Mouse (Mus musculus) myocyte (in vitro differentiated cells): ENCODE measurements around the gene Ccdc82. TPM values are rescaled to one million over a fixed set of nuclear protein-coding genes. Genes with fewer than 3 reads are reported as not detected.

Experiments
- H3K27me3 ChIP-seq: one replicate; pipeline ENCODE4 v1.6.1; 2011; ENCODE audit not compliant: control insufficient read depth, insufficient read depth, insufficient read length
- H3K36me3 ChIP-seq: one replicate; pipeline ENCODE4 v1.6.1; 2011; ENCODE audit not compliant: control insufficient read depth, insufficient read depth
- H3K4me2 ChIP-seq: one replicate; pipeline ENCODE4 v1.6.1; 2011; ENCODE audit warnings: low read depth, control low read depth
- H3K4me3 ChIP-seq: one replicate; pipeline ENCODE4 v1.5.1; 2011; ENCODE audit warnings: mild to moderate bottlenecking, control low read depth, moderate library complexity
- H3K79me2 ChIP-seq: one replicate; pipeline ENCODE4 v1.6.1; 2011; ENCODE audit not compliant: control insufficient read depth, insufficient read depth
- H3ac ChIP-seq: one replicate; pipeline ENCODE4 v1.6.1; 2011; ENCODE audit not compliant: control insufficient read depth, insufficient read length
- CEBPB ChIP-seq: IDR thresholded peaks from 2 replicates; pipeline ENCODE4 v1.6.1; 2011; ENCODE audit warnings: mild to moderate bottlenecking, moderate library complexity; ENCODE audit not compliant: poor library complexity, insufficient read depth, severe bottlenecking
- E2F4 ChIP-seq: IDR thresholded peaks from one replicate; pipeline ENCODE4 v1.6.1; 2011; ENCODE audit warnings: mild to moderate bottlenecking, control low read depth, moderate library complexity; ENCODE audit not compliant: insufficient read depth
- MAX ChIP-seq: IDR thresholded peaks from one replicate; pipeline ENCODE4 v1.6.1; 2011; ENCODE audit warnings: low read depth, mild to moderate bottlenecking, control low read depth
- MYOD1 ChIP-seq, 3 experiments: IDR thresholded peaks; one replicate each; pipeline ENCODE4 v1.6.1; 2011; ENCODE audit warnings: control low read depth in 2 of 3, low read depth in 2 of 3, mild to moderate bottlenecking in 2 of 3, moderate library complexity in 1 of 3; ENCODE audit not compliant: insufficient read length in 2 of 3, control insufficient read depth in 1 of 3
- MYOG ChIP-seq, 3 experiments: IDR thresholded peaks; one replicate each; pipeline ENCODE4 v1.6.1; 2011; ENCODE audit warnings: control low read depth in 2 of 3, low read depth in 2 of 3, mild to moderate bottlenecking in 2 of 3; ENCODE audit not compliant: insufficient read length in 2 of 3, control insufficient read depth in 1 of 3, insufficient read depth in 1 of 3
- POLR2A ChIP-seq: IDR thresholded peaks from one replicate; pipeline ENCODE4 v1.6.1; 2011; ENCODE audit warnings: low read depth, mild to moderate bottlenecking, control low read depth, moderate library complexity; ENCODE audit not compliant: insufficient read length
- POLR2AphosphoS2 ChIP-seq: IDR thresholded peaks from one replicate; pipeline ENCODE4 v1.6.1; 2011; ENCODE audit warnings: low read depth, control low read depth; ENCODE audit not compliant: insufficient read length
- REST ChIP-seq: IDR thresholded peaks from one replicate; pipeline ENCODE4 v1.6.1; 2011; ENCODE audit warnings: mild to moderate bottlenecking, control low read depth, moderate library complexity; ENCODE audit not compliant: insufficient read depth, insufficient read length
- SRF ChIP-seq: IDR thresholded peaks from one replicate; pipeline ENCODE4 v1.6.1; 2011; ENCODE audit warnings: low read depth; ENCODE audit not compliant: control insufficient read depth, insufficient read length
- TCF12 ChIP-seq: IDR thresholded peaks from one replicate; pipeline ENCODE4 v1.6.1; 2011; ENCODE audit warnings: mild to moderate bottlenecking, control low read depth; ENCODE audit not compliant: poor library complexity, insufficient read depth, severe bottlenecking
- TCF3 ChIP-seq: IDR thresholded peaks from one replicate; pipeline ENCODE4 v1.6.1; 2011; ENCODE audit warnings: low read depth, control low read depth; ENCODE audit not compliant: insufficient read length
- USF1 ChIP-seq: IDR thresholded peaks from one replicate; pipeline ENCODE4 v1.6.1; 2011; ENCODE audit warnings: low read depth, mild to moderate bottlenecking, control low read depth, moderate library complexity
- polyA plus RNA-seq: library from polyadenylated mRNA; unstranded; fragments of >200 nt; fragmentation: generic; extraction: Trizol; gene quantifications from one replicate; pipeline ENCODE4 v1.2.1, GENCODE M21; 2012; ENCODE audit warnings: missing spikeins

Ccdc82 gene
- polyA plus RNA-seq, 1 experiment, result 2.1 TPM

- no peak for TF ChIP-seq TCF12
- TF ChIP-seq CEBPB, result no peak
- no peak for TF ChIP-seq MAX
- TF ChIP-seq POLR2AphosphoS2, result no peak
- TF ChIP-seq SRF, result no peak
- no peak for TF ChIP-seq POLR2A
- TF ChIP-seq TCF3, result no peak
- TF ChIP-seq USF1, result no peak
- TF ChIP-seq MYOD1 (IDR thresholded peaks at IDR 0.05; ENCODE audit: control insufficient read depth in 1 of 3, insufficient read length in 2 of 3, low read depth in 2 of 3), result no peak
- Histone ChIP-seq H3K79me2 (no peaks in the 10 kb centered on the region), H3K27me3 (no peaks in the 10 kb centered on the region), H3K4me3 (no peak overlapping the region), H3K36me3 (no peaks in the 10 kb centered on the region), H3K4me2 (no peak overlapping the region), H3ac (no peak overlapping the region)
Measured at GRCm38 (mm10) chr9:13315393-13315792, 68.6 kb downstream of the Ccdc82 start.

GRCm38 (mm10) chr9:13319566-13319965, 72.8 kb downstream of the Ccdc82 start:
- TF ChIP-seq USF1 (no peak), MYOD1 (IDR thresholded peaks at IDR 0.05; ENCODE audit: control insufficient read depth in 1 of 3, insufficient read length in 2 of 3, low read depth in 2 of 3) (no peak), MYOG (IDR thresholded peaks at IDR 0.05; ENCODE audit: control insufficient read depth in 1 of 3, insufficient read depth in 1 of 3, insufficient read length in 2 of 3, low read depth in 2 of 3) (no peak), SRF (no peak), TCF3 (no peak), CEBPB (no peak), MAX (no peak), REST (no peak), POLR2A (no peak), POLR2AphosphoS2 (no peak), E2F4 (no peak), TCF12 (no peak)
- Histone ChIP-seq H3K27me3 (no peaks in the 10 kb centered on the region), H3K36me3 (no peaks in the 10 kb centered on the region), H3ac (no peak overlapping the region), H3K79me2 (no peaks in the 10 kb centered on the region), H3K4me2 (no peak overlapping the region), H3K4me3 (no peak overlapping the region)

- H3K4me2 ChIP-seq, result no peak overlapping the region
- H3K79me2 ChIP-seq, result no peaks in the 10 kb centered on the region
- H3K4me3 ChIP-seq, result no peak overlapping the region
- no peaks in the 10 kb centered on the region for H3K36me3 ChIP-seq
- H3ac ChIP-seq, result no peak overlapping the region
- H3K27me3 ChIP-seq, result no peaks in the 10 kb centered on the region
- TF ChIP-seq POLR2A (no peak), TCF3 (no peak), CEBPB (no peak), SRF (no peak), POLR2AphosphoS2 (no peak), MYOG (IDR thresholded peaks at IDR 0.05; ENCODE audit: control insufficient read depth in 1 of 3, insufficient read depth in 1 of 3, insufficient read length in 2 of 3, low read depth in 2 of 3) (no peak), REST (no peak), MAX (no peak), TCF12 (no peak), E2F4 (no peak), USF1 (no peak), MYOD1 (IDR thresholded peaks at IDR 0.05; ENCODE audit: control insufficient read depth in 1 of 3, insufficient read length in 2 of 3, low read depth in 2 of 3) (no peak)
Measured at GRCm38 (mm10) chr9:13320800-13321364, 74.1 kb downstream of the Ccdc82 start.

- peak in 2 of 3 experiments; percentile 26 to 62 for TF ChIP-seq MYOD1 (IDR thresholded peaks at IDR 0.05; ENCODE audit: control insufficient read depth in 1 of 3, insufficient read length in 2 of 3, low read depth in 2 of 3)
- TF ChIP-seq POLR2A, result no peak
- no peak for TF ChIP-seq TCF3
- no peak for TF ChIP-seq CEBPB
- no peak for TF ChIP-seq REST
- peak in 1 of 3 experiments; percentile 39 for TF ChIP-seq MYOG (IDR thresholded peaks at IDR 0.05; ENCODE audit: control insufficient read depth in 1 of 3, insufficient read depth in 1 of 3, insufficient read length in 2 of 3, low read depth in 2 of 3)
- TF ChIP-seq E2F4, result no peak
- TF ChIP-seq SRF, result no peak
- H3ac ChIP-seq, result no peak overlapping the region
- H3K4me2 ChIP-seq, result peak overlapping the region; percentile 51
- no peaks in the 10 kb centered on the region for H3K27me3 ChIP-seq
- H3K79me2 ChIP-seq, result no peaks in the 10 kb centered on the region
- no peak overlapping the region for H3K4me3 ChIP-seq
- H3K36me3 ChIP-seq, result no peaks in the 10 kb centered on the region
Measured at GRCm38 (mm10) chr9:13323074-13323473, 76.3 kb downstream of the Ccdc82 start.
